Mouse (Mus musculus): ENCODE results near the gene Pappa.

DNA sequence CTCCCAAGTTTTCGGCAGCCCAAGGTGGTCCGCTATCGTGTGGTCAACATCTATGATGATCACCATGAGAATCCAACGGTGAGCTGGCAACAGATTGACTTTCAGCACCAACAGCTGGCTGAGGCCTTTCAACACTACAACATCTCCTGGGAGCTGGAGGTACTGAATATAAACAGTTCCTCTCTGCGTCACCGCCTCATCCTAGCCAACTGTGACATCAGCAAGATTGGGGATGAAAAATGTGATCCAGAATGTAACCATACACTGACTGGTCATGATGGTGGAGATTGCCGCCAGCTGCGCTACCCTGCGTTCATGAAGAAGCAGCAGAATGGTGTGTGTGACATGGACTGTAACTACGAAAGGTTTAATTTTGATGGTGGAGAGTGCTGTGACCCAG lies 32.3 kb downstream of the Pappa start:
- TF ChIP-seq CTCF (IDR thresholded peaks at IDR 0.05; ENCODE audit: borderline replicate concordance, control insufficient read depth, extremely low read depth, insufficient read depth, low read length, poor library complexity) (no peak), POLR2A (IDR thresholded peaks at IDR 0.05; ENCODE audit: control insufficient read depth, extremely low read depth, insufficient read depth, low read length, poor library complexity) (no peak)
